Comparison of ENCODE assay signal across 13 mouse cellular contexts in genomic region chr2:167430737-167431417, GRCm38 (mm10). TPM values are rescaled to one million over a fixed set of nuclear protein-coding genes. Genes with fewer than 3 reads are reported as not detected.
DNase-seq lines count a peak whose midpoint lies in the region; ATAC-seq lines count a peak whose summit lies in the region.
"Had no signal": no experiment of that assay in that cellular context is flagged by ENCODE, and none has a peak within 500 bp of the region (broad histone marks: within the 10 kb centered on the region; RNA-seq: fewer than 3 reads in every experiment).

No protein-coding gene starts in this region.

- no peak for DNase-seq in heart, postnatal 25 days (ENCODE audit: low spot score)
- DNase-seq in spleen, adult 12 weeks (ENCODE audit: low spot score), result peak; percentile 27
- no peak for DNase-seq in spleen, adult 18-20 months
- DNase-seq in liver, embryonic 11.5 days (ENCODE audit: low spot score), result no peak
- peak; percentile 27 for DNase-seq in yolk sac, embryonic 10.5 days (ENCODE audit: low spot score)
- DNase-seq in left cerebral cortex, adult 8-10 months (ENCODE audit: low spot score in 2 of 2), result no peak
- no peak for DNase-seq in adrenal gland, postnatal 10 days
- DNase-seq: cerebellum, postnatal 10 days; gastrocnemius, postnatal 10 days; kidney, postnatal 4 days had no signal

- intact Hi-C loops in heart, postnatal 25 days (cut with DNase I), result no loop called here

- H3K27me3 ChIP-seq in heart, embryonic 11.5 days (ENCODE audit: control insufficient read depth, insufficient read depth, low read length), result no peaks in the 10 kb centered on the region
- H3K27me3 ChIP-seq in liver, embryonic 11.5 days (replicated peaks; ENCODE audit: control insufficient read depth, insufficient read depth, low read length), result no peaks in the 10 kb centered on the region
- H3K27me3 ChIP-seq: forebrain, embryonic 15.5 days; lung, embryonic 15.5 days had no signal

- H3K9me3 ChIP-seq in heart, embryonic 11.5 days (replicated peaks; ENCODE audit: control insufficient read depth, low read length), result no peaks in the 10 kb centered on the region
- H3K9me3 ChIP-seq in liver, embryonic 11.5 days (ENCODE audit: control insufficient read depth, low read length), result no peaks in the 10 kb centered on the region
- H3K9me3 ChIP-seq: forebrain, embryonic 15.5 days; lung, embryonic 15.5 days had no signal

- H3K4me2 ChIP-seq in heart, embryonic 11.5 days, result peak overlapping the region; percentile 11; the same call in 1 of the 2 replicates
- H3K4me2 ChIP-seq in liver, embryonic 11.5 days, result peak overlapping the region; percentile 36
- H3K4me2 ChIP-seq: forebrain, embryonic 15.5 days; lung, embryonic 15.5 days had no signal

- peaks cover 11% of the 10 kb centered on the region for H3K36me3 ChIP-seq in heart, embryonic 11.5 days (ENCODE audit: control insufficient read depth, insufficient read depth, low read length)
- H3K36me3 ChIP-seq in liver, embryonic 11.5 days (ENCODE audit: control insufficient read depth, insufficient read depth, low read length), result peaks cover 9% of the 10 kb centered on the region; the same call in 1 of the 2 replicates

- no peak overlapping the region for H3K4me3 ChIP-seq in heart, embryonic 11.5 days (ENCODE audit: low read depth, low read length)
- no peak overlapping the region for H3K4me3 ChIP-seq in liver, embryonic 11.5 days (ENCODE audit: low read depth, low read length)
- H3K4me3 ChIP-seq: forebrain, embryonic 15.5 days; lung, embryonic 15.5 days had no signal

- H3K4me1 ChIP-seq in heart, embryonic 11.5 days (ENCODE audit: control insufficient read depth, insufficient read depth, low read length), result no peaks in the 10 kb centered on the region
- H3K4me1 ChIP-seq in liver, embryonic 11.5 days (replicated peaks; ENCODE audit: control insufficient read depth, insufficient read depth, low read length), result peaks cover 15% of the 10 kb centered on the region
- H3K4me1 ChIP-seq: forebrain, embryonic 15.5 days; lung, embryonic 15.5 days had no signal

- peak overlapping the region; percentile 30; the same call in 1 of the 2 replicates for H3K9ac ChIP-seq in heart, embryonic 11.5 days (ENCODE audit: low read depth, low read length)
- H3K9ac ChIP-seq in liver, embryonic 11.5 days (ENCODE audit: low read depth, low read length), result peak overlapping the region; percentile 44
- H3K9ac ChIP-seq: forebrain, embryonic 15.5 days; lung, embryonic 15.5 days had no signal

- H3K27ac ChIP-seq in heart, embryonic 11.5 days (ENCODE audit: low read depth, low read length), result peak overlapping the region; percentile 92
- H3K27ac ChIP-seq in liver, embryonic 11.5 days (ENCODE audit: low read depth, low read length), result peak overlapping the region; percentile 88
- H3K27ac ChIP-seq: forebrain, embryonic 15.5 days; lung, embryonic 15.5 days had no signal

- 54% methylated on average over 9 of the region's 9 CpGs for WGBS in heart, embryonic 11.5 days (ENCODE audit: insufficient replicate concordance)
- 54% methylated on average over 9 of the region's 9 CpGs for WGBS in liver, embryonic 11.5 days

- ATAC-seq in heart, embryonic 11.5 days (replicated peaks; ENCODE audit: insufficient number of reproducible peaks, low FRiP score, low TSS enrichment), result peak; percentile 85
- ATAC-seq in liver, embryonic 11.5 days (replicated peaks; ENCODE audit: low FRiP score), result peak; percentile 83
- ATAC-seq: forebrain, embryonic 15.5 days had no signal

RNA-seq across cellular contexts. Expression of gene Slc9a8, which starts 9.4 kb away (rescaled TPM):
- polyA plus RNA-seq in heart, embryonic 11.5 days (2014; fragmentation: Nextera tagmentation; extraction: Ambion mirVana), result 19.9 and 21.6 TPM in 2 replicates
- total RNA-seq in heart, postnatal 25 days (2021), result 10 to 100 TPM; 21.8 to 23.9 TPM
- 22.0 and 23.8 TPM in 2 replicates for polyA plus RNA-seq in liver, embryonic 11.5 days (2014; fragmentation: Nextera tagmentation; extraction: Ambion mirVana)
- 10 to 100 TPM; 34.4 to 38.7 (median 35.1) TPM for total RNA-seq in left cerebral cortex, adult 8-10 months (2022)
- total RNA-seq in adrenal gland, postnatal 10 days (2021), result 10 to 100 TPM; 28.8 to 37.0 TPM

Comparison
In these comparisons a context has a peak if more than half of its experiments do, and no peak if none do; other contexts are left out.
1. DNase-seq: peak in spleen, adult 12 weeks (single experiment) and yolk sac, embryonic 10.5 days (single experiment); none in heart, postnatal 25 days (single experiment), spleen, adult 18-20 months (0 of 2), liver, embryonic 11.5 days (single experiment), left cerebral cortex, adult 8-10 months (0 of 2) and adrenal gland, postnatal 10 days (single experiment).